Mouse (Mus musculus): ENCODE measurements around the gene Ermap.

The Ermap gene

GRCm38 (mm10) chr4:119137313-119137712, 52.5 kb downstream of the Ermap start:
- no peak for DNase-seq (ENCODE audit: low spot score)

- no peak for DNase-seq (ENCODE audit: low spot score)
Observed at GRCm38 (mm10) chr4:119133860-119134259, 56.0 kb downstream of the Ermap start.

GRCm38 (mm10) chr4:119133306-119133705, 56.5 kb downstream of the Ermap start:
- no peak for DNase-seq (ENCODE audit: low spot score)

GRCm38 (mm10) chr4:119131189-119131910, 58.5 kb downstream of the Ermap start:
- DNase-seq (ENCODE audit: low spot score): no peak

GRCm38 (mm10) chr4:119129096-119129495, 60.7 kb downstream of the Ermap start:
- DNase-seq (ENCODE audit: low spot score): no peak

- no peak for DNase-seq (ENCODE audit: low spot score)
Observed at GRCm38 (mm10) chr4:119128547-119128946, 61.3 kb downstream of the Ermap start.

- DNase-seq (ENCODE audit: low spot score): no peak
Observed at GRCm38 (mm10) chr4:119127229-119127628, 62.6 kb downstream of the Ermap start.

- no peak for DNase-seq (ENCODE audit: low spot score)
Observed at GRCm38 (mm10) chr4:119125577-119126270, 64.1 kb downstream of the Ermap start.

Measured in urinary bladder, postnatal 10 days (tissue).